Mouse (Mus musculus): ENCODE results near the gene Lrch4. TPM values are rescaled to one million over a fixed set of nuclear protein-coding genes. Genes with fewer than 3 reads are reported as not detected.
A peak's percentile ranks its signal among the peaks of the same experiment; 100 is the strongest.

Gene Lrch4
- polyA plus RNA-seq, 1 experiment from 2014 or later = 31.1 TPM

DNA sequence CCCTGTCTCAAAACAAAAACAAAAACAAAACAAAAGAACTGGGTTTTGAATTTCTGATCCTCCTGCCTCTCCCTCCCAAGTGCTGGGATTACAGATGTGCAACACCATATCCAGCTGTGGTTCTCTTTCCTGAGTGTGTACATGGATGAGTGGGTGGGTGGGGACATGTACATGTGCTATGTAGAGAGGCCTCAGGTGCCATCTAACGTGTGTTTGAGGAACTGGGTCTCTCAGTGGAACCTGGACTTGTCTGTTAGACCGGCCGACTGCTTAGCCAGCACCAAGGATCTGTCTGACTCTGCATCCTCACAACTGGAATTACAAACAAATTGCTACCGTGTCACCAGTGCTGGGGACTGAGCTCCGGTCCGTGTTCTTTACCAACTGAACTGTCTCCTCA lies 31.3 kb upstream of the Lrch4 start:
- H3K27me3 ChIP-seq (ENCODE audit: control insufficient read depth, insufficient read depth, low read length) = no peaks in the 10 kb centered on the region
- peaks cover 14% of the 10 kb centered on the region for H3K4me1 ChIP-seq (ENCODE audit: control insufficient read depth, insufficient read depth, low read length)
- ATAC-seq (replicated peaks; ENCODE audit: extremely low read depth, insufficient read depth, low FRiP score) = no peak
- H3K27ac ChIP-seq (ENCODE audit: low read length) = no peak overlapping the region
- no peak overlapping the region for H3K4me3 ChIP-seq (ENCODE audit: low read length)
- H3K4me2 ChIP-seq (ENCODE audit: low read depth, low read length) = no peak overlapping the region
- H3K9ac ChIP-seq (ENCODE audit: low read length) = no peak overlapping the region
- no peaks in the 10 kb centered on the region for H3K36me3 ChIP-seq (ENCODE audit: control insufficient read depth, insufficient read depth)
- WGBS = 90% methylated on average over 6 of the region's 6 CpGs
- no peaks in the 10 kb centered on the region for H3K9me3 ChIP-seq (replicated peaks; ENCODE audit: control insufficient read depth, low read length)

DNA sequence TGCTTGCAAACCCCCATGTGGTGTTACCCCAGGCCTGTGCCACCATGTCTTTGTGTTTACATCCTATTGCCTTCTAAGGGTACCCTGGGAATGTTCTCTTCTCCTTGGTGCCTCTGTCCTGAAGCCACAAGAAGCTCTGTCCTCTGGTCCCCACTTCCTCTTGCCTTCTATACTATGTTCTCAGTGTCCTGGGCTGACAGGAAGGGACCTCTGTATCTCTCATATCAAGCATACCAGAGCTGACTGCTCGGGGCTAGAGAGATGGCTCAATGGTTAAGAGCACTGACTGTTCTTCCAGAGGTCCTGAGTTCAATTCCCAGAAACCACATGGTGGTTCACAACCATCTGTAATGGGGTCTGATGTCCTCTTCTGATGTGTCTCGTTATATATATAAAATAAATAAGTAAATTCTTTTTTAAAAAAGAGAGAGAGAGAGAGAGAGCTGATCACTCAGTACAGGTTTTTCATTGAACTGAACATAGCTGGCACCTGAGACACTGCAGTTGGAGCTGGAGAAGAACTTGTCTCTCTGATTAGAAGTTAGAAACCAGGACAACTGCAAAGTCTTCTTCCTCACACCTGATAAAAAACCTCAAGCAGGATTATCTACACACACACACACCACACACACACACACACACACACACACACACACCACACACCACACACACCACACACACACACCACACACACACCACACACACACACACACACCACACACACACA lies 30.7 kb upstream of the Lrch4 start:
- Histone ChIP-seq H3K4me2 (ENCODE audit: low read depth, low read length) (no peak overlapping the region), H3K9me3 (replicated peaks; ENCODE audit: control insufficient read depth, low read length) (no peaks in the 10 kb centered on the region), H3K27me3 (ENCODE audit: control insufficient read depth, insufficient read depth, low read length) (no peaks in the 10 kb centered on the region), H3K36me3 (ENCODE audit: control insufficient read depth, insufficient read depth) (no peaks in the 10 kb centered on the region), H3K4me1 (ENCODE audit: control insufficient read depth, insufficient read depth, low read length) (peaks cover 19% of the 10 kb centered on the region), H3K27ac (ENCODE audit: low read length) (no peak overlapping the region), H3K4me3 (ENCODE audit: low read length) (no peak overlapping the region), H3K9ac (ENCODE audit: low read length) (no peak overlapping the region)
- WGBS = 65% methylated on average over 2 of the region's 2 CpGs
- ATAC-seq (replicated peaks; ENCODE audit: extremely low read depth, insufficient read depth, low FRiP score) = no peak

DNA sequence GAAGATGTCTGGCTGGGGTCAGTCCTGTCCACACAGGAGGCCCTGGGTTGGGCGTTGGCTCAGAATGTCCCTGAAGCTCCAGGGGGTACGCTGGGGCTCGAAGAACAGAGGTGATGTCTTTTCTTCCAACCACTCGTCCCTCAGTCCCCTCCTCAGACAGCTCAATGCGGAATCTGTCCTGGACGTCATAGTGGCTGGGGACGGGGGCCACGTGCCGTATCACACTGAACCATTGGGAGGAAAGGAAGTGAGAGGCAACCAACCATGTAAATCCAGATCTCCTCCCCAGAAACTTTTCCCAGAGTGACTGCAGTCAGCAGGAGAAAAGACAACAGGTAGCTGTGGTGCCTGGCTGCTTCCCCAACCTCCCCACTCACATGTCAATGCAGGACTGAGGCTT lies 29.3 kb upstream of the Lrch4 start:
- peak overlapping the region; percentile 96 for H3K9ac ChIP-seq (ENCODE audit: low read length)
- H3K27ac ChIP-seq (ENCODE audit: low read length) = 0 out of 2 replicates have a peak overlapping the region, but pooled peaks have one; percentile 15
- peak overlapping the region; percentile 74 for H3K4me3 ChIP-seq (ENCODE audit: low read length)
- no peak for ATAC-seq (replicated peaks; ENCODE audit: extremely low read depth, insufficient read depth, low FRiP score)
- H3K27me3 ChIP-seq (ENCODE audit: control insufficient read depth, insufficient read depth, low read length) = no peaks in the 10 kb centered on the region
- WGBS = 56% methylated on average over 9 of the region's 9 CpGs
- peaks cover 20% of the 10 kb centered on the region for H3K4me1 ChIP-seq (ENCODE audit: control insufficient read depth, insufficient read depth, low read length)
- no peaks in the 10 kb centered on the region for H3K9me3 ChIP-seq (replicated peaks; ENCODE audit: control insufficient read depth, low read length)
- H3K4me2 ChIP-seq (ENCODE audit: low read depth, low read length) = peak overlapping the region; percentile 100
- peaks cover 5% of the 10 kb centered on the region; the same call in 1 of the 2 replicates for H3K36me3 ChIP-seq (ENCODE audit: control insufficient read depth, insufficient read depth)

DNA sequence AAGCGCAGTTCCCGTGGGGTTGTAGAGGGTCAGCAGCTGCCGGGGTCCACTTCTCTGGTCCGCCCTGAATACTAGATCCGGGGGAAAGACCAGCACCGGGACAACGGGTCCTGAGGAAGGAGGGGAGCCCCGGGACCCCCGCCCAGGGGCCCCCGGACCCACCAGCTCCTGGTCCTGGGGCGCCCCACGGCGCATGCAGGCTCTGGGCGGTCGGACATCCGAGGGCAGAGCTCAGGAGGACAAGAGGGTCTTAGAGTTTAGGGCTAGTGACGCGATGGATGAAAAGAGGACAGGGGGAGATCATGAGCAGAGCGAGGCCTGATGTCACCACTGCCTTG lies 28.7 kb upstream of the Lrch4 start:
- peaks cover 5% of the 10 kb centered on the region; the same call in 1 of the 2 replicates for H3K36me3 ChIP-seq (ENCODE audit: control insufficient read depth, insufficient read depth)
- H3K9ac ChIP-seq (ENCODE audit: low read length) = peak overlapping the region; percentile 96
- H3K4me1 ChIP-seq (ENCODE audit: control insufficient read depth, insufficient read depth, low read length) = peaks cover 20% of the 10 kb centered on the region
- H3K4me3 ChIP-seq (ENCODE audit: low read length) = peak overlapping the region; percentile 74
- ATAC-seq (replicated peaks; ENCODE audit: extremely low read depth, insufficient read depth, low FRiP score) = peak; percentile 53
- H3K27ac ChIP-seq (ENCODE audit: low read length) = peak overlapping the region; percentile 72
- under 1% methylated on average over 19 of the region's 19 CpGs for WGBS
- H3K9me3 ChIP-seq (replicated peaks; ENCODE audit: control insufficient read depth, low read length) = no peaks in the 10 kb centered on the region
- H3K4me2 ChIP-seq (ENCODE audit: low read depth, low read length) = peak overlapping the region; percentile 100
- H3K27me3 ChIP-seq (ENCODE audit: control insufficient read depth, insufficient read depth, low read length) = no peaks in the 10 kb centered on the region

DNA sequence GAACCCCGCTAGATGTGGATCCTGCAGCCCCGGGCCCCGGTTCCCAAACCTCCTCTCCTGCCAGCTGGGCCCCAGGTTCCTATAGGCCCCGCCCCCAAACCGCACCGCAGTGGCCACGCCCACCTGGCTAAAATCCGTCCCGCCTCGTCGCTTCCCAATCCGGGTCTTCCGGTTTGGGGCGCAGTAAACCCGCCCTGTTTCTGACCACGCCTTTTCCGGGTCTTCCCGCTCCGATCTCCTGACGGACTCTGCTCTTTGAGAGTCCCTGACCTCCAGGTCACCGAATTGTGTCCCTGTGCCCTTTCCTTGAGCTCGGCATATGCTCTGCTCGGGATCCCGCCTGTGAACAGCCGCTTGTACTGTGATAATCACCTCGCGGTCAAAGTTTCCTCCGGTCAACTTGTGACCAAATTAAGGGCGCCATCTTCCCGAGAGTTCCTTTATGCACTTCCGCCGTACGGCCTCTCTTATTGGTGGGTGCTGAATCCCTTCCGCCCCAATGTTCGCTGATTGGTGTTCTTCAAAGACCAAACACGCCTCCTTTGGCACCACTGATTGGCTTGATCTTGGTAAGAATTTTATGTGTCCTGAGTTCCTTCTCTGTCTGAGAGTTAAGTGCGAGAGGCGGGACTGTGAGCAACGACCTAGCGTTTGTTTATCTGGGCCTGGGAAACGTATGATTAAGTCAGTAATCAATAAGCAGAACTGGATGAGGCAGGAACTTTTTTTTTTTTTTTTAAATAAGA lies 28.1 kb upstream of the Lrch4 start, which contains the start of gene Mospd3:
Gene Mospd3 (minus strand): TSS at position 440 of the 746 bp plus-strand sequence.
- peak within 1 kb of the TSS; percentile 92 for H3K27ac ChIP-seq (ENCODE audit: low read length)

DNA sequence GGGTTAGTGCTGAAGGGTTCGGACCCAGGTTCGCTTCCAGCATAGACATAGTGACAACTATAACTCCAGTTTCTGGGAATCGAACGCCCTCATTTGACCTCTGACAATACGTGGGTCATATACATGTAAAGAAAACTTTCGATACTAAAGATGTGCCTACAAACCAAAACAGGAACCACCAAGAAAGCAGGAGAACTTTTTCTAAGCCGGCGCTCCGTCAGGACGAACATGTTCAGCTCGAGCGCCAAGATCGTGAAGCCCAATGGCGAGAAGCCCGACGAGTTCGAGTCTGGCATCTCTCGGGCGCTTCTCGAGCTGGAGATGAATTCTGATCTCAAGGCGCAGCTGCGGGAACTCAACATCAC lies 27.6 kb upstream of the Lrch4 start:
- ATAC-seq (replicated peaks; ENCODE audit: extremely low read depth, insufficient read depth, low FRiP score) = no peak
- Histone ChIP-seq H3K27ac (ENCODE audit: low read length) (peak overlapping the region; percentile 82), H3K36me3 (ENCODE audit: control insufficient read depth, insufficient read depth) (peaks cover 9% of the 10 kb centered on the region), H3K4me2 (ENCODE audit: low read depth, low read length) (peak overlapping the region; percentile 75), H3K4me3 (ENCODE audit: low read length) (peak overlapping the region; percentile 74), H3K9me3 (replicated peaks; ENCODE audit: control insufficient read depth, low read length) (no peaks in the 10 kb centered on the region), H3K9ac (ENCODE audit: low read length) (peak overlapping the region; percentile 77), H3K27me3 (ENCODE audit: control insufficient read depth, insufficient read depth, low read length) (no peaks in the 10 kb centered on the region), H3K4me1 (ENCODE audit: control insufficient read depth, insufficient read depth, low read length) (peaks cover 20% of the 10 kb centered on the region)
- 0% methylated on average over 22 of the region's 22 CpGs for WGBS

More for the DNA sequence above, 28.1 kb upstream of the Lrch4 start, which contains the start of gene Mospd3:
- H3K27me3 ChIP-seq (ENCODE audit: control insufficient read depth, insufficient read depth, low read length) = no peaks in the 10 kb centered on the region
- no peaks in the 10 kb centered on the region for H3K9me3 ChIP-seq (replicated peaks; ENCODE audit: control insufficient read depth, low read length)
- H3K9ac ChIP-seq (ENCODE audit: low read length) = peak within 1 kb of the TSS; percentile 96
- peak; percentile 94 for ATAC-seq (replicated peaks; ENCODE audit: extremely low read depth, insufficient read depth, low FRiP score)
- peak within 1 kb of the TSS; percentile 100 for H3K4me2 ChIP-seq (ENCODE audit: low read depth, low read length)
- under 1% methylated on average over 41 of the region's 41 CpGs for WGBS
- peak within 1 kb of the TSS; percentile 74 for H3K4me3 ChIP-seq (ENCODE audit: low read length)
- H3K4me1 ChIP-seq (ENCODE audit: control insufficient read depth, insufficient read depth, low read length) = peaks cover 20% of the 10 kb centered on the region
- peaks cover 5% of the 10 kb centered on the region; the same call in 1 of the 2 replicates for H3K36me3 ChIP-seq (ENCODE audit: control insufficient read depth, insufficient read depth)

DNA sequence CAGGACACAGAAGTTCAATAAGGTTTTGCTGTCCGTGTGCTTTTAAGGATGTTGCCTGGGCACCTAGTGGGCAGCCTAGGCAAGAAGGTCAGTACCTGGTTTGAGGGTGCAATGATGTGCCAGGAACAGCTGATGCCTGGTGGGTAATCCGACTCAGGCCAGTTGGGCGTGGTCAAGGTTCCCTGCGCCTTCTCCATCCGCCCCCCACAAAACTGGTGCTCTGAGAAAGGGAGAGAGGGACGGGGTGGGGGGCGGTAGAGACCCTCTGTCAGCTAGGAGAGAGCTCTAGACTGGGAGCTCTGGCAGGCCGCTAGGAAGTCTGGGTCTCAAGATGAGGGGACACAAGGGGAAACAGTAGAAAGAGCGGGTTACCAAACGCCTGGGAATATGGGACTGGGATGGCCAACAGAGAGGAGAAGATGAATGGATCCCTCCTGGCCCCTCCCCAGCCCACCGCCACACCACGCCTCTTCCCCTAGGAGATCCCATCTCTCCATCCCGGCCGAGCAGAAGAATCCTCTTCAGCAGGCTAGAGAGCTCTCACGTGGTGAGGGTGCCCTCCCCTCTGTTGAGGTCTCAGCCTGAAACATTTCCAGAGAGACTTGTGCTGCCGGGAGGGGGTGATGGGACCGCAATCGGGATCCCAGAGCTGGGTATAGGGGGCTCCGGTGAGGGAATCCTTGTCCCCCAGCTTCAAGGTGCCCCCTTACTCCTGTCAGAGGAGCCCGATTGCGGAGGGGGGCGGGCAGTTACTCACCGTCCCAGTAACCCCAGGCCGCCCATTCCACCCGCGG lies 20.9 kb upstream of the Lrch4 start:
- H3K9me3 ChIP-seq (replicated peaks; ENCODE audit: control insufficient read depth, low read length) = no peaks in the 10 kb centered on the region
- peaks cover 13% of the 10 kb centered on the region for H3K36me3 ChIP-seq (ENCODE audit: control insufficient read depth, insufficient read depth)
- H3K4me1 ChIP-seq (ENCODE audit: control insufficient read depth, insufficient read depth, low read length) = peaks cover 33% of the 10 kb centered on the region
- H3K9ac ChIP-seq (ENCODE audit: low read length) = peak overlapping the region; percentile 60; the same call in 1 of the 2 replicates
- 36% methylated on average over 26 of the region's 26 CpGs for WGBS
- H3K4me3 ChIP-seq (ENCODE audit: low read length) = no peak overlapping the region
- no peaks in the 10 kb centered on the region for H3K27me3 ChIP-seq (ENCODE audit: control insufficient read depth, insufficient read depth, low read length)
- ATAC-seq (replicated peaks; ENCODE audit: extremely low read depth, insufficient read depth, low FRiP score) = no peak
- peak overlapping the region; percentile 37 for H3K4me2 ChIP-seq (ENCODE audit: low read depth, low read length)
- no peak overlapping the region for H3K27ac ChIP-seq (ENCODE audit: low read length)

DNA sequence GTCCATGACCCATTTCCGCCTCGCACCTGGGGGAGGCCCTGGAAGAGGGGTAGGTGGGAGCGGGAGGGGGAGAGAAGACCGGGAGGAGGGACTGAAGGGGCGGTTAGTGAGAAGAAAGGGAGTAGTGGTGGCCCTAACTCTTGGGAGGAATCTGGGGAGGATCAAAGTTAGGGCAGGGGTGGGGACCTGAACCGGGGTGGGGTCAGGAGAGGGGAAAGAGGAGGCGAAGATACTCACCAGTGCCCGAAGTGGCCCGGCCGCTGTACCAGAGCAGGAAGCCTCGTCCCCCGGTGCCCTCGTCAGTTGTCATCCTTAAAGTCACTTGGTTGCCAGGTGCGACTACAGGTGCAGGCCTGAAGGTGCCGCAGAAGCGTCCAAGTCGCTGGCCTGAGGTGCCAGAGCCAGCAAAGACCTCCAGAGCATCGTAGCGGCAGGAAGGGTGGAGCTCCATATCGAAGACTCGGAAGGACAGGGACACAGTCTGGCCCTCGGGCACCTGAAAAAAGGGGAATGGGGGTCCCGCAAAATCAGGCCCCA lies 20.2 kb upstream of the Lrch4 start:
- Histone ChIP-seq H3K27ac (ENCODE audit: low read length) (no peak overlapping the region), H3K4me3 (ENCODE audit: low read length) (no peak overlapping the region), H3K36me3 (ENCODE audit: control insufficient read depth, insufficient read depth) (peaks cover 9% of the 10 kb centered on the region), H3K27me3 (ENCODE audit: control insufficient read depth, insufficient read depth, low read length) (no peaks in the 10 kb centered on the region), H3K4me1 (ENCODE audit: control insufficient read depth, insufficient read depth, low read length) (peaks cover 30% of the 10 kb centered on the region), H3K4me2 (ENCODE audit: low read depth, low read length) (peak overlapping the region; percentile 37), H3K9ac (ENCODE audit: low read length) (peak overlapping the region; percentile 60; the same call in 1 of the 2 replicates), H3K9me3 (replicated peaks; ENCODE audit: control insufficient read depth, low read length) (no peaks in the 10 kb centered on the region)
- no peak for ATAC-seq (replicated peaks; ENCODE audit: extremely low read depth, insufficient read depth, low FRiP score)
- 33% methylated on average over 22 of the region's 23 CpGs for WGBS

Data from heart, embryonic 16.5 days (tissue).